Mouse (Mus musculus) ES-Bruce4 (cell line): ENCODE data around the gene Mmab. TPM values are rescaled to one million over a fixed set of nuclear protein-coding genes. Genes with fewer than 3 reads are reported as not detected.

Experiments
- H3K27ac ChIP-seq: 2 replicates; pipeline ENCODE4 v1.5.1; 2012; ENCODE audit warnings: low read length, inconsistent platforms; ENCODE audit not compliant: insufficient read depth
- H3K27me3 ChIP-seq: 2 replicates; pipeline ENCODE4 v1.6.1; 2012; ENCODE audit warnings: mild to moderate bottlenecking, low read length, inconsistent platforms; ENCODE audit not compliant: control insufficient read depth, poor library complexity, insufficient read depth, severe bottlenecking
- H3K36me3 ChIP-seq: 2 replicates; pipeline ENCODE4 v1.6.1; 2012; ENCODE audit warnings: inconsistent platforms, mild to moderate bottlenecking, low read length, moderate library complexity; ENCODE audit not compliant: control insufficient read depth, poor library complexity, insufficient read depth, severe bottlenecking
- H3K4me1 ChIP-seq: one replicate; pipeline ENCODE4 v1.8.1; 2011; ENCODE audit warnings: low read length; ENCODE audit not compliant: control insufficient read depth, insufficient read depth
- H3K4me3 ChIP-seq: 2 replicates; pipeline ENCODE4 v1.5.1; 2011; ENCODE audit warnings: low read depth, mild to moderate bottlenecking, low read length
- H3K9ac ChIP-seq: 2 replicates; pipeline ENCODE4 v1.6.1; 2012; ENCODE audit warnings: low read depth, mild to moderate bottlenecking, inconsistent platforms; ENCODE audit not compliant: poor library complexity, severe bottlenecking
- H3K9me3 ChIP-seq: replicated peaks from 2 replicates; pipeline ENCODE4 v1.6.1; 2012; ENCODE audit warnings: mild to moderate bottlenecking, low read length, inconsistent platforms; ENCODE audit not compliant: control insufficient read depth, poor library complexity, insufficient read depth, severe bottlenecking
- CTCF ChIP-seq: IDR thresholded peaks from one replicate; pipeline ENCODE4 v1.8.1; 2011; ENCODE audit warnings: low read depth, low read length
- EP300 ChIP-seq: IDR thresholded peaks from 2 replicates; pipeline ENCODE4 v1.6.1; 2011; ENCODE audit warnings: low read depth, low read length; ENCODE audit not compliant: insufficient read depth
- POLR2A ChIP-seq: IDR thresholded peaks from one replicate; pipeline ENCODE4 v1.8.1; 2011; ENCODE audit warnings: low read length; ENCODE audit not compliant: insufficient read depth
- polyA plus RNA-seq: library from polyadenylated mRNA; stranded (reverse); fragments of >200 nt; gene quantifications from 2 replicates; pipeline ENCODE4 v1.2.4, GENCODE M21; 2011; ENCODE audit warnings: low read depth; ENCODE audit not compliant: missing spikeins, insufficient read depth, insufficient read length

The Mmab gene
- polyA plus RNA-seq, 1 experiment, result 14.6 TPM

DNA sequence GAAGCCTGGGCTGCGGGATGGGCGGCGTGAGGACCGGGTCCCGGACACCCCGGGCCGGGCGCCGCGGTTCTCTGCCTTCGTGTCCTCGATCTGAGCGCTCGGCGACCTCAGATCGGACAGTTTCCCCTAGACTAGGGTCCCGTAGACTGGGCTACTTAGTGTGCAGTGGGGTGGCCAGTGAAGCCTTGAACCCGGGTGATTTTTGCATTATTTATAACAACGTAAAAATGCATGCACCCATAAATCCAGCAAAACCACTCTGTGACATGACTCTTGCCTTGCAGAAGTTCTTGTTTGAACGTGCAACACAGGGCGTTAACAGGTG, 470 bp upstream of the Mmab start:
- Histone ChIP-seq H3K9ac (peak overlapping the region; percentile 90), H3K36me3 (no peaks in the 10 kb centered on the region), H3K27ac (no peak overlapping the region), H3K4me3 (peak overlapping the region; percentile 67), H3K27me3 (no peaks in the 10 kb centered on the region), H3K4me1 (no peaks in the 10 kb centered on the region), H3K9me3 (no peaks in the 10 kb centered on the region)
- no peak for TF ChIP-seq CTCF

DNA sequence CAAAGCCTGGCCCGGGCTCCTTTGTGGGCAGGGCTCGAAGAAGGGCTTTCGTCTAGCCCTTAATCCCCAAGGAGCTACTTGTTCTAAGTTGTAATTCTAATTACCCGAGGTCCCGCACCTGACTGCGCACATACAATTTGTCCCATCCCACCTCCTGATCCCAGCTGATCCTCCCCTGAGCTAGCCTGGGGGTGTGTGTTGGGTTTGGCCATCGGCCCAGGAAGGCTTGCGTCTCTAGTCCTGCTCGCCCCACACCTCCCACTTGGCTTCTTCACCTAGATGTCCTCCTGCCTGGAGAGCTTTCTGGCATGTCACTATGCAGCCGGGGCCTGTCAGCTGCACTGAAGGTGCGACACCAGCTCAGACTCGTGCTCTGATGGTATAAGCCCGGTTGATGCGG, 8.3 kb downstream of the Mmab start:
- no peaks in the 10 kb centered on the region for H3K4me1 ChIP-seq
- no peaks in the 10 kb centered on the region for H3K9me3 ChIP-seq
- H3K4me3 ChIP-seq, result no peak overlapping the region
- no peak for TF ChIP-seq CTCF
- TF ChIP-seq POLR2A, result no peak
- TF ChIP-seq EP300, result no peak
- no peak overlapping the region for H3K9ac ChIP-seq
- no peaks in the 10 kb centered on the region for H3K27me3 ChIP-seq
- H3K27ac ChIP-seq, result no peak overlapping the region
- H3K36me3 ChIP-seq, result no peaks in the 10 kb centered on the region

DNA sequence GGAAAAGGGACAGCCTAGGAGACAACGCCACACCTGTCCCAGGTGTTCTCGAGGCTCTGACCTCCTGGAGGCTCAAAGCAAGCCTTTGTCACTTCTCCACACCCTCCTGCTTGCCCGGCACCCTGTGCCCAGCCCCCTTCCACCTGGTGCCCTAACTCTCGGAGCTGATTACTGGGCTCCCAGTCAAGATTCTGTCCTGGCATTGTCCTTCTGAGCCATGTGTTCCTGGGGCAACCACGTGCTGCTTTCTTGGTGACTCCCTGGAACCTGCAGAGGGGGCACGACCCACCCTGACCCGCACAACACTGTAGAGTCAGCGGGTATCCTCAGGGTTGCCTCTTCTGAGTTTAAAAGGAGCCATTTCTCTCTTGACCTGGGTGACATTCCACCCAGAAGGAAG, 9.5 kb downstream of the Mmab start:
- no peaks in the 10 kb centered on the region for H3K36me3 ChIP-seq
- no peaks in the 10 kb centered on the region for H3K4me1 ChIP-seq
- H3K27me3 ChIP-seq, result no peaks in the 10 kb centered on the region
- H3K9me3 ChIP-seq, result no peaks in the 10 kb centered on the region
- no peak overlapping the region for H3K27ac ChIP-seq
- TF ChIP-seq CTCF, result no peak
- no peak overlapping the region for H3K4me3 ChIP-seq
- no peak overlapping the region for H3K9ac ChIP-seq

DNA sequence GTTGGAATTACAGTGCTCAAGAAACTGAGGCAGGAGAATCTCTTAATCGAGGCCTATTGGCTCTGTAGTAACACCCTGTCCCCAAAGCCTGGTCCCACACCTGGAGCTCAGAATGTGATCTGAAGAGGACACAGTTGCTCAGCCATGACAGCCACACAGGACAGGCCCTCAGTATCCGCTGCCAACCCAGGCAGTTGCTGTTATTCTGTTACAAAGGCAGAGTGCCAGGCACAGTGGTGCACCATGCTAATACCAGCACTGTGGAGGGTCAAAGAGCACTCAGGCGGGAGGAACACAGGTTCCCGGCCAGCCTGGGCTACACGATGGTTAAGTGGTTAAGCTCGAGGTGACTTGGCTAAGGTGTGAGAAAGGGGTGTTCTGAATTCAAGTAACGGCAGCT, 14.1 kb downstream of the Mmab start:
- no peak overlapping the region for H3K27ac ChIP-seq
- H3K9ac ChIP-seq, result no peak overlapping the region
- H3K4me1 ChIP-seq, result no peaks in the 10 kb centered on the region
- TF ChIP-seq EP300 (no peak), CTCF (no peak), POLR2A (no peak)
- no peaks in the 10 kb centered on the region for H3K27me3 ChIP-seq
- H3K4me3 ChIP-seq, result no peak overlapping the region
- H3K36me3 ChIP-seq, result no peaks in the 10 kb centered on the region
- H3K9me3 ChIP-seq, result no peaks in the 10 kb centered on the region

DNA sequence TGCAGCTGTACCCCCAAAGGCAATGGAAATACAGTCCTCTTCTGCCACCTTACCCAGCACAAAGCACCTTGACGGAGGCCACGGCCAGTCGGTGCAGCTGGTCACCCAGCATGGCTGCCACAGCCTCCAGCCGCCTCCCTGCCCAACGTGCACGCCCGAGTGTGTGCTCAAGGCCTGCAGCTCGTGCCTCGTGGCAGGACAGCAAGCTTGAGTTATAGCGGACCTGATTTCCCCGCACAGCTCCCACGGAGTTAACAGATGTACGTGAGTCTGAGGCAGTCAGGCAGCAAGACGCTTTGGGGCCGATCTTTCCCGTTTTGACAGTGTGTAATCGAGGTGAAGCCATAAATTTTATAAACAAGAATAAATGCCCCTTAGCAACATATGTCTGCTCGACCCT, 15.2 kb downstream of the Mmab start:
- Histone ChIP-seq H3K27me3 (no peaks in the 10 kb centered on the region), H3K36me3 (no peaks in the 10 kb centered on the region), H3K4me3 (no peak overlapping the region), H3K9me3 (no peaks in the 10 kb centered on the region), H3K9ac (no peak overlapping the region), H3K27ac (no peak overlapping the region), H3K4me1 (no peaks in the 10 kb centered on the region)
- TF ChIP-seq CTCF (no peak), EP300 (no peak), POLR2A (no peak)

DNA sequence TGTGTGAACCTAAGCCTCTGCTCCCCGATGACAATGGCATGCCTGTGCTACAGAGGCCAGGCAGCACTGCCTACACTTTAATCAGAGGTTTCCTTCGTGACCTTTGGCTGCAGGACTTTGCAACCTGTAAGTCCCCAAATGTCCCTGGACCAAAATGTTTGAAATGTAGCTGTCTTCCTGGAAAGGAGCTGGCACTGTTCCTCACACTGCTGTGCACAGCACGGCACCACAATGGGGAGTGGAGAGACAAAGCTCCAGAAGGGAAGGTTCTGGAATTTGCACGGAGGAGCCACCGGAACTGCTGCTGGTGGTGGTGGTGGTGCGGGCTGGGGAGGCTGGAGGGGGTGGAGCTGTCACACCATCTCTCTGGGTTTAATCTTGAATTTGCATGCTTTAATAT, 17.1 kb downstream of the Mmab start:
- Histone ChIP-seq H3K27me3 (no peaks in the 10 kb centered on the region), H3K4me3 (no peak overlapping the region), H3K9me3 (no peaks in the 10 kb centered on the region), H3K27ac (no peak overlapping the region), H3K9ac (no peak overlapping the region), H3K36me3 (no peaks in the 10 kb centered on the region), H3K4me1 (no peaks in the 10 kb centered on the region)
- no peak for TF ChIP-seq POLR2A
- no peak for TF ChIP-seq CTCF
- TF ChIP-seq EP300, result no peak

DNA sequence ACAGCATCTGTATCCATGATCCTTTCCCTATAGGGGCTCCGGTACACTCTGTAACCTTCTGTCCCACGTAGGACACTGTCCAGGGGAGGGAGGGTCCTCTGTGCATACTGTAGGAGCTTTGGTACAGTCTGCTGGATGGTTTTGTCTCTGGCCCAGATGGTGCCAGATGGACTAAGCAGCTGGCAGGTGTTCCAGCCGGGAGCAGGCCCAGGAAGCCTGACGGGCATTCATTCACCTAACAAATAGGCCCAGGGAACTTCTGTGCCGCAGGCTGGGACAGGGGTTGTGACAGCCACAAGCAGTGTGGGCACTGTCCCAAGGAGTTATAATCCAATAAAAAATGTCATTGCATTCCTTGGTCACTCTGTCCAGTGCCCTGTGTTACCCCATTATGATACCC, 19.9 kb downstream of the Mmab start:
- Histone ChIP-seq H3K36me3 (no peaks in the 10 kb centered on the region), H3K27ac (no peak overlapping the region), H3K27me3 (no peaks in the 10 kb centered on the region), H3K9me3 (no peaks in the 10 kb centered on the region), H3K4me3 (no peak overlapping the region), H3K9ac (no peak overlapping the region), H3K4me1 (no peaks in the 10 kb centered on the region)
- TF ChIP-seq POLR2A (no peak), CTCF (no peak), EP300 (no peak)
